Mouse (Mus musculus) brain, embryonic 14.5 days (tissue): ENCODE data around the gene Spen.

Source experiments
- CTCF ChIP-seq: fragments of 200-500 bp; IDR thresholded peaks from 2 replicates; pipeline ENCODE4 v1.5.1; 2012; ENCODE audit warnings: inconsistent platforms, mild to moderate bottlenecking, moderate library complexity, borderline replicate concordance; ENCODE audit not compliant: insufficient read depth, insufficient read length; ENCODE audit errors: extremely low read depth
- POLR2A ChIP-seq: fragments of 200-500 bp; IDR thresholded peaks from 2 replicates; pipeline ENCODE4 v1.6.1; 2012; ENCODE audit warnings: mild to moderate bottlenecking, inconsistent platforms, borderline replicate concordance; ENCODE audit not compliant: poor library complexity, insufficient read depth, insufficient read length, severe bottlenecking; ENCODE audit errors: extremely low read depth

GRCm38 (mm10) chr4:141518386-141518785 lies 20.0 kb downstream of the Spen start:
- no peak for TF ChIP-seq CTCF
- TF ChIP-seq POLR2A, result no peak
